Mouse (Mus musculus) frontal cortex, postnatal 10 days (tissue): ENCODE measurements around the gene Tmc4.

ENCODE experiments used
- DNase-seq, 2 experiments: peaks; one replicate each; pipeline ENCODE4 v3.0.0; 2022; ENCODE audit warnings: low spot score in 2 of 2, mixed read lengths in 1 of 2

Gene Tmc4

GRCm38 (mm10) chr7:3692382-3692986, 15.1 kb upstream of the Tmc4 start, which contains the start of gene Tsen34:
Gene Tsen34, plus strand, starts transcription at chr7:3692863.
- DNase-seq: no peak

GRCm38 (mm10) chr7:3691919-3692318, 14.6 kb upstream of the Tmc4 start:
- DNase-seq: no peak

- no peak for DNase-seq
These were observed 8.2 kb upstream of the Tmc4 start for GRCm38 (mm10) chr7:3685400-3686187.

- no peak for DNase-seq
These were observed 7.3 kb upstream of the Tmc4 start for GRCm38 (mm10) chr7:3684698-3685097.

GRCm38 (mm10) chr7:3683908-3684550, 6.7 kb upstream of the Tmc4 start:
- no peak for DNase-seq

- no peak for DNase-seq
These were observed 982 bp downstream of the Tmc4 start for GRCm38 (mm10) chr7:3676371-3676770.

GRCm38 (mm10) chr7:3675228-3675548, 2.2 kb downstream of the Tmc4 start:
- DNase-seq: no peak

- peak in 1 of 2 experiments; percentile 79 for DNase-seq
These were observed 2.7 kb downstream of the Tmc4 start for GRCm38 (mm10) chr7:3674507-3675227.

- no peak for DNase-seq
These were observed 10.4 kb downstream of the Tmc4 start for GRCm38 (mm10) chr7:3666921-3667391.

- peak; percentile 95 to 97 for DNase-seq
These were observed 11.9 kb downstream of the Tmc4 start, which contains the start of gene Leng1 for GRCm38 (mm10) chr7:3665215-3666114. Gene Leng1, minus strand, starts transcription at chr7:3665840.

GRCm38 (mm10) chr7:3664524-3665214, 12.7 kb downstream of the Tmc4 start:
- DNase-seq: no peak

GRCm38 (mm10) chr7:3658578-3658977, 18.8 kb downstream of the Tmc4 start:
- DNase-seq: no peak

- no peak for DNase-seq
These were observed 20.4 kb downstream of the Tmc4 start for GRCm38 (mm10) chr7:3656966-3657365.

- no peak for DNase-seq
These were observed 30.7 kb downstream of the Tmc4 start for GRCm38 (mm10) chr7:3646641-3647040.

GRCm38 (mm10) chr7:3646188-3646587, 31.2 kb downstream of the Tmc4 start:
- no peak for DNase-seq

- peak in 1 of 2 experiments; percentile 59 for DNase-seq
These were observed 31.8 kb downstream of the Tmc4 start for GRCm38 (mm10) chr7:3645488-3646025.

GRCm38 (mm10) chr7:3644672-3645487, 32.5 kb downstream of the Tmc4 start, which contains the start of gene Cnot3:
Gene Cnot3, plus strand, starts transcription at chr7:3645268.
- DNase-seq: peak; percentile 99 to 100

- DNase-seq: no peak
These were observed 33.0 kb downstream of the Tmc4 start for GRCm38 (mm10) chr7:3644348-3644671.

GRCm38 (mm10) chr7:3643843-3644242, 33.5 kb downstream of the Tmc4 start:
- DNase-seq: no peak
